Mouse (Mus musculus): ENCODE measurements at regions not wholly inside any gene's neighbourhood (a gene's known extent, or its start where the extent isn't known, plus 50 kb on each side); places are given as distances from the start of the nearest gene placed in this dataset.

DNA sequence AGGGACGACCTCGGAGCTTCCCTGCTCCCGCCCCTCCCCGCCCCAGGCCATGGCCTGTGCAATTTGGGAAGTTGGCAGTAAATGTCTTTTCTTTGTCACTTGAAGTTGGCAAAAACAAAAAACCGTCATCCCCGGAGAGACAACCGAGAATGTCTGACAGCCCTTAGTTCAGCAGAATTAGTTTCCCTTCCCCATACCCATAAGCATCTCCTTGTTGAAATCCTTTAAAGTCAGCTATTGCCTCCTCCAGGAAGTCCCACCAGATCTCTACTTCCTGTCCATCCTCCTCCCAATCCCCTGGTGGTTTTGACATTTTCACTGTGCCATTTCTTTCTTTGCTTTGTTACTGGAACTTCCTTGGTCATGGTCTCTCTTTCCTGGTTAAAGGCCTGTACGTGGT lies 54.8 kb downstream of the Foxb1 start:
- no peak for DNase-seq

DNA sequence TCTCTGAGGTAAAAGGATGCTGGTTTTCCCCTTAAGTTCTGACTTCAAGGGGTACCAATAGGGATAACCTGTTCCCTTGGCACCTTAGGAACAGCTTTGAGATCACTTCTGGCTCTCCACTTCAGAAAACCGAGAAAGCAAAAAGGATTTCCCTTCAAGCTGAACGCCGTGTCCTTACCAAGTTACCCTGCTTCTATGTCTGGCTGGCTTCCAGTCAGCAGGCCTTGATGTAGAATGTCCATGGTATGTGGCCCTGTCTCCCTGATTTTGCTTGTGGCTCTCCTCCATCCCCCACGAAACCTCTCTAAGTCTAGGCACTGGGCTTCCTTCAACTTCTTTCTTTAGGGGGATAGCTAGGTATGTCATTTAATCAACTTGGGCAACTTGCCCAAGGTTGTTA lies 55.7 kb downstream of the Foxb1 start:
- DNase-seq: no peak

DNA sequence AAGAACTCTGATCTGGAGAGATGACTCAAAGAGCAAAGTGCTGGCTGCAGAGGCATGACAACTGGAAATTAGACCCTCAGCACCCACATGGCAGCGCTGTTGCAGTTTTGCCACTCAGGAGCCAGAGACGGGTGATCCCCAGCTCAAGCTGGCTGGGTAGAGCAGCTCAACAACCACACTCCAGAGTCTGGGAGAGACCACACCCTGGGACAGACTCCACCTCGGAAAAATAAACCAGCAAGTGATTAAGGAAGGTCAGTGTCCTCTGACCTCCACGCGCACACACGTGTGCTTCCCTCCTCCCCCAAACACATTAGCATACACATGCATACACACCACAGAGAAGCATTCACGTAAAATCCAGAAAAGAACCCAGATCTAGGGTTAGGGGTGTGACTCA lies 57.0 kb downstream of the Foxb1 start:
- no peak for DNase-seq

DNA sequence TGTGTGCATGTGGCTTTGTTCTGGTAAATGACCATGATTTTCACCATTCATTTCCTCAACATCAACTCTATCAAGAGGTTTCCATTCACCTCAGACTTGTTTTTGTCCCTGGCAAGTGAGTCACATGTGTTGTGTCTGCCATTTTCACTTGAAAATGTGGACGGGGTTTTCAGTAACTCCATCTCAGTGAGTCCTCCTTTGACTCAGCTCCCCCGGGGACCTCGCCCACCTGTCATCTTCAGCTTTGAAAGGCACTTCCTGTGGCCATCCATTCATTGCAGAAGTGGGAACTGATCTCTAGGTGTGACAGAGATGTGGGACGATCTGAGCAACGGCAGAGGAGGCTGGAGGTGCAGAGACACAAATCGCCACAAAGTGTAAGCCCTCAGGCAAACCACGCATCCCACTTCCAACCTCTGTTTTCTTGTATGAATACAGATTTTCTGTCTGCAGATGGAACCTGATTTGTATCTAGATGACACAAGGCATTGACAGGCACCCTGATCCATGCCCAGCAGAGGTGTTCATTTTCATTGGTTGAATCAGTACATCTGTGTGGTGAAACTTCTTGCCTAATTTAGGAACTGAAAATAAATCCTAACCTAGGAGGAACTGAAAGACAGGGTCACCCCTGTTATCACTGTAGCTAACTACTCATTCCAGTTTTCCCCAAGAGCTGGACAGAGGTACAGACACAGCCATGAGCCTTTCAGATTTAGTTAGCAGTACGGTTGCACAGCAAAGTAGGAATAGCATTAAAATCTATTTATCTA lies 58.4 kb downstream of the Foxb1 start:
- DNase-seq: no peak

DNA sequence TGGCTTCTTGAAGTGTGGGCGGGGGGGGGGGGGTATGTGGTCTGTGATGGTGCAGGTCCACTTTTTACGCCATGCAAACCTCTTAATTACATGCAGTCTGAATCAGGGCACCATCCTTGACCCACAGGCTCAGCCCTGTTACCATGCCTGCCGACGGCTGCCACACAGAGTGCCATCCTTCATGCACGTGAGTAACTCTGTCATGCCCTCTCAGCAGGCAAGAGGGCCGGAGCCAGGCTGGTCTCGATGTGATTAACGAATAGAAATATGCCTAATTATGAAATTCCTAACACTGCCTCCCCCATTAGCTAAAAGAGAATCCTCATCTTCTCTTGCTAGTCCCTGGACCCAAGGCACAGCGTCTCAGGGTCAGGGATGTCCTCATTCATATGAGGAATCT lies 60.0 kb downstream of the Foxb1 start:
- DNase-seq: no peak

DNA sequence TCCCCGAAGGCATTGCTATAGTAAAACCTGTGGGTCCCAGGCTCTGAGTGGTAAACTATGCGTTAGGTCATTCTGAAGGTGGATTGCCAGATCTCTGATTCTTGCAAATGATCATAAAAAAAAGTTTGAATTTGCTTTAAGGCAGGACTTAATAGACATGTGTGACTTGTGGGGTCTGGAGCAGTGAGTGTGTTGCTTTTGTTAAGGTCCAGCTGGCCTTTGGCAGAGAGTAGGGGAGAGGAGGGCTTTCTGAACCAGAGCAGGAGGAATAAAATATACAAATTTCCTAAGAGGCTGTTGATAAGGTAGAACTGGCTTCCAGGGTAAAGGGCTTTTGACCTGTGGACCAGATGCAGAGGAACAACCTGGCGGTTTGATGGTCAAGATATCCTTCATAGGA lies 69.0 kb downstream of the Foxb1 start:
- no peak for DNase-seq

DNA sequence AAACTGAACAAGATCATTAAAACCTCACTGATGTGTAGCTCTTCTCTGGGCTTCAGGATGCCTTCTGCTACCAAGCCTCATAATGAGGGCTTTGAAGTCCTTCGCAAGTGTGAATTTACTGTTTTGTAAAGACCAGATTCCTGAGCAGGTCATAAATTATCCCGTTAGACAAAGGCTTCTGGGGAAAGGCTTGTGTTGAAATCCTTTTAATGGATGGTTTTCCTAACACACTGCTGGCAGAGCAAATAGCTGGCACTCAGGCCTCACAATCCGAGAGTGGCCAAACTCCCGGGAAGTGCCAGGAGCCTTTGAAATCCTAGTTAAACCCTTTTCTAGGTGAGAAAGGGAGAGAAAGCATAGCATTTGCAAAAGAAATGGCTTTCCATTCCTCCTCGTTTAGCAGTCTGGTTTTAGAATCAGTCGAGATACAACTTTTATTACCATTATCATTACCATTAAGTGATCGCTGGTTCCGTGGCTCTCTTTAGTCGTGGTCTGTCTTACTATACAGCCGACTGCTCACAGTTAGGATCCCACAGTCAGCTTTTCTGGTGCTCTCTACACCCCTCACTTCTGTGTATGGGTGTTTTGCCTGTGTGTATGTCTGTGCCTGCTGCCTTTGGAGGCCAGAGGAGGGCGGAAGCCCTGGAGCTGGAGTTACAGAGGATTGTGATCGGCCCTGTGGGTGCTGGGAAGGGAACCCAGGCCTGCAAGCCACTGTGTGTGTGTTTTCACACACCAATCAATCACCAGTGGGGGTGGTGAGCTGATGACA lies 73.2 kb downstream of the Foxb1 start:
- no peak for DNase-seq

DNA sequence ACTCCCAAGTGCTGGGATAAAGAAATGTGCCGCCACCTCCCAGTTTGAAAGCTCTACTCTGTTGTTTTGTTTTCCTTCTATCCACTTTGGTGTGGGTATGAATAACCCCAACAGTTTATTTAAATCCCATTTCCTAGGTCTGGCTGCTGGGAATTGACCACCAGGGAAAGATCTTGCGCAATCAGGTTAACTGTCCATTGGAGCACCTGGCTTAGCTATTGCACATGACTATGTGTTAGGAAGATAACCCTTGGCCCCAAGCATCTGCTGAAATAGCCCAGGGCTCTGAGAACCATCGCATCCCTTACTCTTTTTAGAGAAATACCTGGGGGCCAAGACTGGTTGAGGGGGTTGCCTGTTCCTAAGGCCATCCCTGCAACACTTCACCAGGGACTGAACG lies 74.0 kb downstream of the Foxb1 start:
- no peak for DNase-seq

DNA sequence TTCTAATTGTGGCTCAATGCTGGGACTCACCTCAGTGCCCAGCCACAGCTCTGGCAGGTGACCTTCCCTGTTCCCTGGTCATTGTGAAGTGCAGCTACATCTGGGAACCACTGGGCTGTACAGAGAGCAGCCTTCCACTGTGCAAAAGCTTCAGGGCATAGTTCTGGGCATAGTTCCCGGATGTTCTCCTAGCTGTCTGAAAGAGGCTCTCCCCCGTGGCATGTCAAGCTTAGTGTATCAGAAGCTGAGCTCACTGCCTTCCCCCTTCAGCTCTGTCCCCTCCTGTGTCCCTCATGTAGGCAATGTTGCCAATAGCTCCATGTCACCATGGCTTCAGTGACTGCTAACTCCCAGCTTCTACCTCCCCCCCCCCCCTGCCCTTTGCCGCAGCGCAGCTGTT lies 75.1 kb downstream of the Foxb1 start:
- DNase-seq: no peak

DNA sequence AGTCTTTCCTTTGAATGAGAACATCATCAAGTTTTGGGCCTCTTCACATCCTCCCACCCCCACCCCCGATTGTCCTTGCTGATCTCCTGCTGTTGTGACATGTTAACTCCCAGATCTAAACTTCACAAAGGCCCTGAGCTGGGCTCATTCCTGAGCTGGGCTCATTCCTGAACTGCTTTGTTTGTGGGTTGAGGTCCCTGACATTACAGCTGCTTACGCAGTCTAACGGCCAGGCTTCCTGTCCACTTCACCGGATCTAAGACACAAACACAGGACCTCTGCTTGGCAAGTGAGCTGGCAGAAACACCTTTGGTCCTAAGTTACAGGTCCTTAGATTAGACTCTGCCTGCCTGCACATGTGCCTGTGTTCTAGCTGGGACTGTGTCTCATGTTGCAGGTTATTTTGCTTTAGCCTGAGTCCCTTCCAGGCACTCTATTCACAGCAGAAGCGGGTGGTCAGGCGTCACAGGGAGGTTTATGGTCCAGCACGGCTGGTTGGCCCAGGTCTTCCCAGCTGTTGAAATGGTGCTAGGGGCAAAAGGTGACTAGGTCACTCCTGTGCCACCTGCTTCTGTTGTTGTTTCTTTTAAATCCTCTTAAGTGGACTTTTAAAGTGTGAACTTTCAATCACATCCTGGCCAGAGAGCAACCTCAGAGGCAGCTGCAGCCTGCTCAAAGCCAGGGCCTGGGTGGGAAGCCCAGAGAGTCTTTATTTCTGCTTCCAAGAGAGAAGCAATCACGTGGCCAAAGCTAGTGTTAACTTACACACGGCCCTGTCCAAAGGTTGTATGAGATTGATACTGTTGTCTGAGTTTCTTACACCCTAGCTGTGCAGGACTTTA lies 79.1 kb downstream of the Foxb1 start:
- DNase-seq: no peak

DNA sequence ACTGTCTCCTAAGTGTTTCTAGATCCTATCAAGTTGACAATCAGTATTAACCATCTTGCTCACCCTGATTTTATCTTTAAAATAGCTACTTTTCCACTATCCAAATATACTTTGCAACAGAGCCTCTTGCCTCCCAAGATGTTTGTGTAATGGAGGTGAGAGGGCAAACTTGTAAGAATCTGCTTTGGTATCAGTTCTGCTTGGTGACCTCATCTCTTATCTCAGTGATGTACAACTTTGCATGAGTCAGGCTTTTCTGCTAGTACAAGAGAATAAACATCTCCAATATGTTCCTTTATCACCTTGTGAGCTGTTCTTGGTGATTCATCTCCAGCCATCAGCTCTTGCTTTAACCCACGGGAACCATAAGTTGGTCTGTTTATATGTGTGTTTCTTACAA lies 82.1 kb downstream of the Foxb1 start:
- DNase-seq: no peak

DNA sequence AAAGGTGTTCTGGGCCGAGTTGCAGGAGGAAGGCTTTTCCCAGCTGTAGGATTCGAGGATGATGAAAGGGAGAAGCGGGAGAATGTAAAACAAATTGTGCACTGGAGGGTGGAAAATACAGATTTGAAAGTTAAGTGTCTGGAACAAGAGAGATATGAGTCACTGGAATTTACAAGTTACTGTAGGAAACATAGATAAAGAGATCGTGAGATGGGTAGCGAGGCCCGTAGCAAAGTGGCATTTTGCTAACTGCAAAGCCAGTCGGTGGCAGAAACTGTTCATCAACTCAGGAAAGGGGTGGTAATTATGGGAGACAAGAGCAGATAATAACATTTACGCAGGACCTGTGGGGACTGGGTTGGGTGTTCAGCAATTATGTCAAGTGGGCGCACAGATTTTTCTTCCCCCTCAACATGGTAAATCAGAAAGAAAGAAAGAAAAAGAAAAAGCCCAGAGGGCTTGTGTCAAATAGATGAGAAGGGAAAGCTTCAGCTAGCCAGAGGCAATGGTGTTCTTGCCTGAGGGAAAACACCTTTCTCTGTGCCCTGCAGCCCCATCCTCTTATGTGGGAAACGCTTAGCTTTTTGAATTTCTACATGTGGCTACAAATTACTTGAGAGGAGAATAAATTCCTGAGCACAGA lies 87.2 kb downstream of the Foxb1 start:
- no peak for DNase-seq

DNA sequence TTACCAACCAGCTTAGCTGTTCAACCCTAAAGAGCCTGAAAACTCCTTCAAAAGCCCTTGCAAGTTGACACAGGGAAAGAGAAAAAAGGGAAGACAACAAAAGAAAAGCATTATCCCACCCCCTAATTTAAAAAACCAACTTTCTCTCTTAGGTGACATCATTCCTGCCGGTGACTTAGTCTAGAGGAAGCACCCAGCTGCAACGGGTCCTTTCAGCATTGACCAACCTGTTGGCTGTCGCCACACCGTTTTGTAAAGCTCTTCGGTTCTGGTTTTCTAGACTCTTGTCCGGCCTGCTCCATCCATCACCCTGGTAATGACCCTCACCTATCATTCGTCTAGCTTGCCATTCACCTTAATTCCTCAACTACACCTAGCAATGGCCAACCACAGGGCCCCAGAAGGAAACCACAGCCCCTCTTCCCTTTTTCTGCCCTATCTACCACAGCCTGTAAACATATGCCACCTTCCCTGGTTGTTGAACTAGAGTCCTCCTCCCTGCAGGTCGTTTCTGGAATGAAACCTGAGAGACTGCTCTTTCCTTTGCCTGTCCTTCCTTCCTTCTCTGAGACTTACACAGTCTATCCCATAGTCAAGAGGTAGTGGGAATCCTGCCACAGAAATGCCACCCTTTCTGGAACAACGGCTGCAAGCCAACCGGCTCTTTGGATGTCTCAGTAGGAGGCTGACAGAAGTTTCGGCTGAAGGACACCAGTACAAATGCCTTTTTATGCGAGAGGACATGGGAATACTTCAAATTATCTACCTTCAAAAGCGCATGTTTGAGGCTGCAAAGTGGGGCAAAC lies 87.9 kb downstream of the Foxb1 start:
- no peak for DNase-seq

DNA sequence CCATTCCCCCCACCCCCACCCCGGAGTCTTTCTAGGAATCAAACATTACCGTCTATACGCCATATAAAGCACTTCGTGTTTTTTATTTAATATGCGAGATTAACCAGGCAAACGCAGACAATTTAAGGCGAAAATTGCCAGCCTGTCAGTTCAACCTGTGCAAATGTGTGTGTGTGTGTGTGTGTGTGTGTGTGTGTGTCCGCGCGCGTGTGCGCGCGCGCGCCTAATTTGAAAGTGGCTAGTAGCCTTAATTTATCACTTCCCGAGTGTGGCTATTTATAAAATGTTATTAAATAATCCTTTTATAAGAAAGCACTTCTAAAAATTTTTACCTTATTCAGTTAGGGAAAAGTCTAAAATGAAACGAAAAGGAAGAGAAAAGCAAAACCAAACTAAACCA lies 89.5 kb downstream of the Foxb1 start:
- no peak for DNase-seq

DNA sequence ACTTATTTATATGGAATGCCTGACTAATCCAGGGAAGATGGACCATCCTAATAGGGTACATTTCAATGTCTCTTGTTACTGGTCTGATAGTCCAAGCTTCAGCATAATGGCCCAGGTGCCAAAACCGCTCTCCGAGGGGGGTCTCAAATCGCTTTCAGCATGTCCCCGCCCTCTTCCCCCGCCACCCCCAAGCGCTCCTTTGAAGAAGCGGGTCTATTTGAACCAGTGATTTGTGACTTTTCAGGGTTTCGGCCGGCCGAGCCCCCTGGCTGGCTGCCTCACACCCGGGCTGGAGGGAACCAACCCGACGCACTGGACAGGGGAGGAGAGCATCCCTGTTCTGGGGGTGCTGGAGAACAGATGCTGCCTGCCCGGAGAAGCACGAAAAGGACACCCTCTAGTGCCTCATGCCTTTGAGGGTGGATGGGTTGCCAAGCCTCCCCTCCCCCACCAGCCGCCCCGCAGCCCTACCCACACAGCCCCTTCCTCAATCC lies 90.1 kb downstream of the Foxb1 start:
- DNase-seq: no peak

DNA sequence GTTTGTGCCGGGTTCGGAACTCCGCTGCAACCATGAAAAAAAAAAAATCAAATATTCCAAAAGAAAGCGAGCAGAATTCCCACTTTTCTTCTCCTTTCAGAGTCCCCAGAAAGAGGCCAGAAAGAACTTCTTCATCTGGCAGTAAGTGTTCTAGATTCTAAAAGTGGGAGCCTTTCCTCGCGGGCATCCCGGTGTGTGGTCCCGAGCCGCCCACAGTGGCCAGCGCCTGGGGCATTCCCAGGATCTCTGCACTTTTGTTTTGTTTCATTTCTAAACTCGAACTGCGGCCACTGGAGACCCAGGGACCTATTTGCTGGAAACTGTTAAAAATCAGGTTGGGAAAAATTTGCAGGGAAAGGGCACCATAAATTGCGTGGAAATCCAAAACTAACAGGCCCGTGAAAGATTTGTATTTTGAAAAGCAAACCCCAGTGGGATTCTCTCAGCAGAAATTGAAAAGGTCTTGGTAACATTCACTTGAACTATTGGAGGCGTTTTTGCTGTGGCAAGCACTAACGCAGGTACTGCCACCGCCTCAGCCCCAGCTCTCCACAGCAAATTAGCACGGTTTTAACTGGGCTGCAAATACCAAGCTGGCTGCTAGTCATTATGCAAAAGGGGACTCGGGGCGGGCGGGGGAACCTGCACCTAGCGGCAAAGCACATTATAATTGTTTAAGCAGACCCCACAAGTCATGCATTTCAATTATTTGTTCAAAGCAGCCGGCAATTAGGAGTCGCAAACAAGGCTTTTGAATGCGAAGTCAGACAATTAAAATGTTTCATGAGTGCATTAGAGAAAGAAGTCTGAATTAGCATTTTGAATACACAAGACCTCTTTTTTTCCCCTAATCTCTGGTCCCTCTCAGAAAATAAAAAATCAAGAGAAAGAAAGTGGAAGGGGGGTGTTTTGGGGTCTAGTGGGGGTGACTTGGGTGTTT lies 90.9 kb downstream of the Foxb1 start:
- no peak for DNase-seq

DNA sequence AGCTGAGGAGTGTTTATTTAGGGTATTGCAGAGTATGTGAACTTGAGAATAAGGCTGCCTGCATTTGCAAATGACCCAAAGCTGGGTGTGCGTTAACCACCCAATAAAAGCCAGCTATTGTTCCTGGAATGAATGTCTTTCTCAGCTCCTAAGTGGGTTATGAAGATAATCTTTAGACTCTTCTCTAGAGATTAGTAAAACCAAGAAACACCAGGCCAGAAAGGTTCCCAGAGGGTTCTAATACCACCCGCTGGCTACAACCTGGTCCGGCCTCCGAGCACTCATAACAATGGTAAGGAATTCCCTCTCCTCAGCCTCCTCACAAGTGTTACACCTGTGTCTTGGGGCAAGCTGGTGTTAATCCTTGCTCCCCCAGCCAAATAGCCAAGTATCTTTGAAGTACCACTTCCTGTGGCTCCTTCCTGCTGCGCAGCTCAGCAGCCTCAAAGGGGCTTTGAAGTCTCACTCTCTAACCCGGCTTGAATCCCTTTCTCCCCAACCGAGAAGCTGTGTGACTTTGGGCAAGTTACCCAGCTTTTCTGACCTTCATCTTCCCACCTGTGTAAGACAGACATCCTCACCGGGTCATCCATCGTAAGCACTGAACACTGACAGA lies 92.2 kb downstream of the Foxb1 start:
- no peak for DNase-seq

DNA sequence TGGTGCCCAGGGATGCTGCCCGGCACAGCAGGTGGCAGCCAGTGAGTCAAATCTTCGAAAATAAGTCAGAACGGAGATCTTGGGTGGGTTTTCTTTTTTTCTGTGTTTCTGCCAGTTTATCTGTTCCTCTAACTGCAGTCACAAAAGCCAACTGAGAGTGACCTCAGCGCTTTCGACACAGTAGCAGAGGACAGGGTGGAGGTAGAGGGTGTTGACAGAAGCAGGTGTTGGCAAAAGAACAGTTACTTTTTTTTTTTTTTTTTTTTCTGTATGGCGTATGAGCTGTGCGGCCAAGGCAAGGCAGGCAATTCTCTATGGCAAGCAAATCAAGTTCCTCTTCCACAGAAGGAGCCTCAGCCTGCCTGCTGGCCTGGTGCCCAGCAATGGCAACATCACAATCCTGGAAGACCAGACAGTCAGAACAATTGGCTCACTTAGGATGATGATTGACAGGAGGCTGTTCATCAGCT lies 93.6 kb downstream of the Foxb1 start:
- peak; percentile 15 to 32 for DNase-seq

DNA sequence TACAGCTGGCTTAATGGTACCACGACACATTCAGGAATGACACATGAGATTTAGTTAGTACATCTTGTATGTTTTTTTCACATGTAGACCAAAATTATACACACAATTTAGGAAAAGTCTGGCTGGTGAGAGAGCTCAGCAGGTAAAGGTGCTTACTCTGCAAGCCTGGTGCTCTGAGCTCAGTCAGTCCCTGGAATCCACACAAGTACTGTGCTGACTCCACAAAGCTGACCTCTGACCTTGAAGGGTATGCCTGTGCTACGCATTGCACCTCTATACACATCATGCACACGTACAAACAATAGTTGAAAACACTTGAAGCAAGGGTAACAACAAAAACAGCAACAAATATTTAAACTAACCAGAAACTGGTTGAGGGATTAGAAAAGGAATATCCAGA lies 96.5 kb downstream of the Foxb1 start:
- no peak for DNase-seq

DNA sequence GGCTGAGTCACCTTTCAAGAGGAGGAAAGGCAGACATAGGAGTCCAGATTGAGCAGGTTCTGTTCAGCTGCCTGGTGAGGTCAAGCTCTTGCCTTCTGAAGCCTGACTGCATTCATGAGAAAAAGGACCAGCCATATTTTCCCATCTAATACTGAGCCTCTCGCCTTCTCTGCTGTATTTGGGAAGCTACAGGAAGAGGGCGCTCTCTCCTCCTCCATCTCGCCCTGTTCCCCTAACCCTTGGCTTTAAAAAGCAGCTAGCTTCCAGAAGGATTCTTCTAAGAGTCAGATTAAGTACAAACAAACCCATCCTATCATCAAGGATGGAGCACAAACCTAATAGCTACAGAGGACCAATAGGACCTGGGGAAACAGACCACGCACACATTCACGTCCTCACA lies 98.3 kb downstream of the Foxb1 start:
- no peak for DNase-seq

Data from layer of hippocampus, postnatal 36 days (tissue).